Mouse (Mus musculus): ENCODE results near the gene Olfr462. TPM values are rescaled to one million over a fixed set of nuclear protein-coding genes. Genes with fewer than 3 reads are reported as not detected.

The Olfr462 gene
- total RNA-seq (2014; rRNA removed) (not detected in 2 replicates), polyA plus RNA-seq (2015; fragmentation: Nextera tagmentation; extraction: Ambion mirVana) (not detected in 2 replicates)

GRCm38 (mm10) chr11:87892168-87892567 lies at the start of gene Olfr462:
Gene Olfr462, minus strand, starts transcription at chr11:87892268.
- Histone ChIP-seq H3K36me3 (ENCODE audit: insufficient read depth) (no peaks in the 10 kb centered on the region), H3K9ac (no peak within 1 kb of the TSS), H3K27ac (ENCODE audit: low read depth, low read length) (no peak within 1 kb of the TSS), H3K4me2 (ENCODE audit: low read depth) (no peak within 1 kb of the TSS), H3K4me1 (ENCODE audit: insufficient read depth) (no peaks in the 10 kb centered on the region), H3K9me3 (ENCODE audit: low read length) (no peaks in the 10 kb centered on the region), H3K27me3 (ENCODE audit: insufficient read depth, low read length) (no peaks in the 10 kb centered on the region), H3K4me3 (ENCODE audit: low read depth, low read length) (no peak within 1 kb of the TSS)
- DNase-seq: no peak
- TF ChIP-seq CTCF (IDR thresholded peaks at IDR 0.05; ENCODE audit: low read depth): no peak
- ATAC-seq: no peak
- WGBS: 91% methylated on average over 6 of the region's 6 CpGs

DNA sequence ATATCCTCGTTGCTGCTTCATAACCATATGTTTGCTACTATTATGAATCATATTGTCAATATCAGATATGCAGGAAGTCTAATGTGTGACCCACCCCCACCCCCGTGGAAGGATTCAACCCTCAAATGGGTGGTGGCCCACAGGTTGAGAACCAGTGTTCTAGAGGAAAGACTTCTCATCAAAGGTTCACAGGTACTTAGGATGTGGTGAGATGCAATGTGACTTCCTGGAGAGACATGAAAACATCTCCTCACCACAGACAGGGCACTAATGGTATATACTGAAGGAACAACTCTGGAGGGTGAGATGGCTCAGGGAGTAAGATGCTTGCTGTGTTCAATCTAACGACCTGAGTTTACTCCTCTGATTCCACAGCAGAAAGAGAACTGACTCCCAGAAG lies 43.4 kb upstream of the Olfr462 start:
- TF ChIP-seq CTCF (IDR thresholded peaks at IDR 0.05; ENCODE audit: low read depth): no peak
- H3K27ac ChIP-seq (ENCODE audit: low read depth, low read length): no peak overlapping the region
- H3K36me3 ChIP-seq (ENCODE audit: insufficient read depth): no peaks in the 10 kb centered on the region
- no peaks in the 10 kb centered on the region for H3K27me3 ChIP-seq (ENCODE audit: insufficient read depth, low read length)
- H3K9ac ChIP-seq: no peak overlapping the region
- WGBS: 76% methylated on average over 3 of the region's 3 CpGs
- DNase-seq: no peak
- no peaks in the 10 kb centered on the region for H3K9me3 ChIP-seq (ENCODE audit: low read length)
- H3K4me3 ChIP-seq (ENCODE audit: low read depth, low read length): no peak overlapping the region
- ATAC-seq: no peak
- no peak overlapping the region for H3K4me2 ChIP-seq (ENCODE audit: low read depth)
- H3K4me1 ChIP-seq (ENCODE audit: insufficient read depth): no peaks in the 10 kb centered on the region

- Histone ChIP-seq H3K9ac (no peak overlapping the region), H3K4me1 (ENCODE audit: insufficient read depth) (no peaks in the 10 kb centered on the region), H3K27me3 (ENCODE audit: insufficient read depth, low read length) (no peaks in the 10 kb centered on the region), H3K27ac (ENCODE audit: low read depth, low read length) (no peak overlapping the region), H3K4me3 (ENCODE audit: low read depth, low read length) (no peak overlapping the region), H3K9me3 (ENCODE audit: low read length) (no peaks in the 10 kb centered on the region), H3K4me2 (ENCODE audit: low read depth) (no peak overlapping the region), H3K36me3 (ENCODE audit: insufficient read depth) (no peaks in the 10 kb centered on the region)
- TF ChIP-seq CTCF (IDR thresholded peaks at IDR 0.05; ENCODE audit: low read depth): no peak
- ATAC-seq (no peak), DNase-seq (no peak)
- 89% methylated on average over 2 of the region's 2 CpGs for WGBS
These were observed 41.7 kb upstream of the Olfr462 start for GRCm38 (mm10) chr11:87933731-87934130.

DNA sequence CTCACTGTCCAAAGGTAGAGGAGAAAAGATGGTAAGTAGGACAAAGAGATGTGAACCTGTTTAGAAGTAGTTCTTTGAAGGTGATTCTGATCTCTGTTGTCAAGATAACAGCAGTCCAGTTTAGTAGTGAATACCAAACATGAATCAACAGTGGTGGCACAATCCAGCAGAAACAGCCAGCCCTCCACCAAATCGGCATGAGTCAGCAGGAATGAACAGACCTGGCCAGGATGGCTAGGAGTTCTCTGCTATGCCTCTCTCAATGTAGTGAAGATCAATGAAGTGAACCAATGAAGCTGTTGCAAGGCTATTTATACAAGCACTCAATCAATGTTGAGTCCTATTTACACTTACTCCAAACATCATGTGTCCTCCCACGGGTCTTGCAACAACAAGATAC lies 38.3 kb upstream of the Olfr462 start:
- Histone ChIP-seq H3K36me3 (ENCODE audit: insufficient read depth) (no peaks in the 10 kb centered on the region), H3K4me1 (ENCODE audit: insufficient read depth) (no peaks in the 10 kb centered on the region), H3K4me2 (ENCODE audit: low read depth) (no peak overlapping the region), H3K4me3 (ENCODE audit: low read depth, low read length) (no peak overlapping the region), H3K27ac (ENCODE audit: low read depth, low read length) (no peak overlapping the region), H3K9ac (no peak overlapping the region), H3K9me3 (ENCODE audit: low read length) (no peaks in the 10 kb centered on the region), H3K27me3 (ENCODE audit: insufficient read depth, low read length) (no peaks in the 10 kb centered on the region)
- TF ChIP-seq CTCF (IDR thresholded peaks at IDR 0.05; ENCODE audit: low read depth): no peak
- DNase-seq: no peak
- no peak for ATAC-seq
- WGBS: 81% methylated on average over 2 of the region's 2 CpGs

DNA sequence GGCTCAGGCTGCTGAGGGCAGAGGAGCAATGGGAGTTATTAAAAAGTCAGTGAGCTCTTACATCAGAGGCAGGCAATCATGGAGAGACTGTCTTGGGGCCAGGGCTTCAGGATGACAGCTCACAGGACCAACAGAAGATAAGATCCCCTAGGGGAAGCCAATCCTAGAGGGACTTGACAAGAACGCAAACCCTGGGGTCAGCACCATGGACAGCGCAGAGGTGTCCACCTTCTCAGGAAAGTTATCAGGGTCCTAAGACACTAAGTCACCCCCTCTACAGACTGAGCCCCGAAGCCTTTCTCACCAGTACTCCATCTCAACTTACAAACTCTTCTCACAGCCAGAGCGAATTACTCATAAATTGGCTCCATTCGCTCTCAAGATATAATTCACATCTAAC lies 28.9 kb upstream of the Olfr462 start, which contains the start of gene Olfr464:
Olfr464 (minus strand) TSS at position 2 of the 400 bp plus-strand sequence.
- DNase-seq: no peak
- Histone ChIP-seq H3K36me3 (ENCODE audit: insufficient read depth) (no peaks in the 10 kb centered on the region), H3K9ac (no peak within 1 kb of the TSS), H3K27me3 (ENCODE audit: insufficient read depth, low read length) (no peaks in the 10 kb centered on the region), H3K4me2 (ENCODE audit: low read depth) (no peak within 1 kb of the TSS), H3K4me1 (ENCODE audit: insufficient read depth) (no peaks in the 10 kb centered on the region), H3K4me3 (ENCODE audit: low read depth, low read length) (no peak within 1 kb of the TSS), H3K27ac (ENCODE audit: low read depth, low read length) (no peak within 1 kb of the TSS), H3K9me3 (ENCODE audit: low read length) (peaks cover 4% of the 10 kb centered on the region; the same call in 1 of the 2 replicates)
- no peak for TF ChIP-seq CTCF (IDR thresholded peaks at IDR 0.05; ENCODE audit: low read depth)
- no peak for ATAC-seq
- 41% methylated on average over 5 of the region's 5 CpGs for WGBS

- DNase-seq: no peak
- Histone ChIP-seq H3K27me3 (ENCODE audit: insufficient read depth, low read length) (no peaks in the 10 kb centered on the region), H3K4me3 (ENCODE audit: low read depth, low read length) (no peak overlapping the region), H3K4me1 (ENCODE audit: insufficient read depth) (no peaks in the 10 kb centered on the region), H3K9me3 (ENCODE audit: low read length) (peaks cover 4% of the 10 kb centered on the region; the same call in 1 of the 2 replicates), H3K36me3 (ENCODE audit: insufficient read depth) (no peaks in the 10 kb centered on the region), H3K9ac (no peak overlapping the region), H3K27ac (ENCODE audit: low read depth, low read length) (no peak overlapping the region), H3K4me2 (ENCODE audit: low read depth) (no peak overlapping the region)
- 64% methylated on average over 2 of the region's 2 CpGs for WGBS
- TF ChIP-seq CTCF (IDR thresholded peaks at IDR 0.05; ENCODE audit: low read depth): no peak
- ATAC-seq: no peak
These were observed 28.2 kb upstream of the Olfr462 start for GRCm38 (mm10) chr11:87920301-87920700.

DNA sequence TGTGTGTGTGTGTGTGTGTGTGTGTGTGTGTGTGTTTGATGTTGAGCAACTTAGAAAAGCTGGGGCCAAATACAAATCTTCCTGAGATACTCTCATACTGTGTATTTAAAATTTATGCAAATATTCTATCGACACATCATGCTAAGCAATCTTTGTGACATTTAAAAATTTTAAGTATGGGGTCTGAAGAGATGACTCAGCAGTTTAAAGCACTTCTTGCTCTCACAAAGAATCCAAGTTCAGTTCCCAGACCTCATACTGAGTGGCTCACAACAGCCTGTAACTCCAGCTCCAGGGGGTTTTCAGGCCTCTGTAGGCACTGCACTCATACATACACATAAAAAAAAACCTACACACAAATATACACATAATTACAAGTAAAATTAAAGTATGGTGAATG lies 23.9 kb upstream of the Olfr462 start:
- WGBS: 75% methylated on average over 1 of the region's 1 CpGs
- ATAC-seq (no peak), DNase-seq (no peak)

More for the DNA sequence above, 23.9 kb upstream of the Olfr462 start:
- Histone ChIP-seq H3K4me2 (ENCODE audit: low read depth) (no peak overlapping the region), H3K36me3 (ENCODE audit: insufficient read depth) (no peaks in the 10 kb centered on the region), H3K4me1 (ENCODE audit: insufficient read depth) (no peaks in the 10 kb centered on the region), H3K27ac (ENCODE audit: low read depth, low read length) (no peak overlapping the region), H3K4me3 (ENCODE audit: low read depth, low read length) (no peak overlapping the region), H3K9me3 (ENCODE audit: low read length) (no peaks in the 10 kb centered on the region), H3K27me3 (ENCODE audit: insufficient read depth, low read length) (no peaks in the 10 kb centered on the region), H3K9ac (no peak overlapping the region)
- TF ChIP-seq CTCF (IDR thresholded peaks at IDR 0.05; ENCODE audit: low read depth): no peak

Measured in forebrain, postnatal 0 days (tissue).